Mouse (Mus musculus) lung, postnatal 0 days (tissue): ENCODE results near the gene Cops9.

Experiments used
- CTCF ChIP-seq: IDR thresholded peaks from 2 replicates; pipeline ENCODE4 v1.5.1; 2016; ENCODE audit warnings: antibody characterized with exemption, mild to moderate bottlenecking
- EP300 ChIP-seq: IDR thresholded peaks from 2 replicates; pipeline ENCODE4 v1.6.1; 2016; ENCODE audit warnings: antibody characterized with exemption, mild to moderate bottlenecking, control low read depth

- TF ChIP-seq EP300 (no peak), CTCF (no peak)
Measured at GRCm38 (mm10) chr1:92634569-92634968, 7.2 kb downstream of the Cops9 start.
